26 mouse cellular contexts compared by ENCODE assay signal in the genomic region with DNA sequence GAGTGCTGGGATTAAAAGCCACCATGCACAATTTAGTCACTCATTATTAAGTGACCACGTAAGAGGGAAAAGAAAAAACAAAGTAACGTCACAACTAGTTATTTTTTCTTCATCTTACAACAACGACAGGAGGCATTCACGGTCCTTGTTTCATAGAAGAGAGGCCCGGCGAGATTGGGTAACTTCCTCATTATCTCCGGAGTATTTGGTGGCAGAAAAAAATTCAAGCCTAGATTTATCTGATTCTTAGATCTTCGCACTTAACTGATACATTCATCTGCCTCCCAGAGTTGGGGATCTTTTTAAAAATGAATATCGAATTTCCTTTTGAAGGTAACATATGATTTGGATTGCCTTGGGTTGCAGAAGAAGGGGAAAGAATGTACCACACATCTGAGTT. TPM values are rescaled to one million over a fixed set of nuclear protein-coding genes. Genes with fewer than 3 reads are reported as not detected.
"Had no signal": no experiment of that assay in that cellular context is flagged by ENCODE, and none has a peak within 500 bp of the region (broad histone marks: within the 10 kb centered on the region; RNA-seq: fewer than 3 reads in every experiment).

No protein-coding gene starts in this region.

- H3K4me3 ChIP-seq: midbrain, embryonic 10.5 days; midbrain, embryonic 12.5 days; neural tube, embryonic 12.5 days had no signal

- DNase-seq: lung, adult 18-20 months; lung, embryonic 14.5 days; lung, postnatal 10 days; lung, postnatal 4 days; midbrain, embryonic 14.5 days; right cerebral cortex, adult 18-20 months; right cerebral cortex, postnatal 25 days; right cerebral cortex, postnatal 4 days; spleen, adult 18-20 months; thymus, adult 18-20 months; thymus, postnatal 14 days; thymus, postnatal 36 days had no signal

- ATAC-seq: midbrain, embryonic 16.5 days had no signal

- H3K27ac ChIP-seq: midbrain, embryonic 10.5 days; midbrain, embryonic 12.5 days; neural tube, embryonic 12.5 days had no signal

RNA-seq across cellular contexts. Expression of a gene that starts 21.0 kb away (rescaled TPM):
- total RNA-seq: megakaryocyte progenitor cell, adult 5-6 weeks; megakaryocyte-erythroid progenitor cell, adult 5-6 weeks; neutrophil, adult 5-6 weeks had no signal
- polyA plus RNA-seq: liver, embryonic 16.5 days; lung, embryonic 14.5 days; lung, embryonic 16.5 days; midbrain, embryonic 10.5 days; midbrain, embryonic 12.5 days; midbrain, embryonic 14.5 days; midbrain, embryonic 16.5 days; neural tube, embryonic 12.5 days; neural tube, embryonic 14.5 days; small intestine, adult 2 months; stomach, embryonic 14.5 days; stomach, embryonic 16.5 days; thymus, postnatal 0 days had no signal
